Mouse (Mus musculus): ENCODE measurements around the gene Zfp507.

GRCm38 (mm10) chr7:35732585-35733059 lies 70.2 kb downstream of the Zfp507 start:
- TF ChIP-seq POLR2A (IDR thresholded peaks at IDR 0.05; ENCODE audit: borderline replicate concordance, low read depth, low read length) (no peak), CTCF (IDR thresholded peaks at IDR 0.05; ENCODE audit: low read depth, low read length) (no peak)

All from bone marrow macrophage, adult 2 months (primary cell).